Mouse (Mus musculus): ENCODE data around the gene Glb1l3. TPM values are rescaled to one million over a fixed set of nuclear protein-coding genes. Genes with fewer than 3 reads are reported as not detected.
A peak's percentile ranks its signal among the peaks of the same experiment; 100 is the strongest.
"Not testable (repeated sequence)": the region's sequence is repeated elsewhere in the genome, so short reads cannot be mapped to it uniquely, and the experiment has no call there.

Glb1l3 gene
- not detected in 2 replicates for polyA plus RNA-seq (2014; fragmentation: Nextera tagmentation; extraction: Ambion mirVana)

DNA sequence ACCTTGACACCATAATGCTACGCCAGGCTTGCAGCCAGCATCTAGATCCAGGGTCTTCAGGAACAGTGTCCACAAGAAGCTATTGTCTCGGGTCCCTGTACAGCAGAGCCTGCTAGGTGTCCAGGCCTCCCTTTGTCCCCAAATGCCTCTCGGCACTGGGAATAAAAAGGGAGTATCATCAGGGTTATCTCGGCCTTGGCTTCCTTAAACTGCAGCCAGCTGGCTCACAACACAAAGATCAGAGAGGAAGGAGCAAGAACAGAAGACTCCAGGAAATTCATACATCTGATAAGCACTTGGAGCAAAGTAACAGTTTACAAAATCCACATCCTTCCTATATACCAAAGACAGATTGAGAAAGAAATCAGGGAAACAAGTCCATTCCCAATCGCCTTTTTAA lies at the start of gene Glb1l3:
Glb1l3 (minus strand) TSS at position 140 of the 400 bp plus-strand sequence.
- no peak for ATAC-seq (ENCODE audit: insufficient number of reproducible peaks, insufficient read depth, low FRiP score, low read depth)
- no peak within 1 kb of the TSS for H3K4me3 ChIP-seq (ENCODE audit: control insufficient read depth in 1 of 2, insufficient read depth in 1 of 2, low read depth in 1 of 2, low read length in 2 of 2)
- no peak within 1 kb of the TSS for H3K9ac ChIP-seq (ENCODE audit: low read length)
- WGBS: 56% methylated on average over 5 of the region's 5 CpGs
- no peak within 1 kb of the TSS for H3K27ac ChIP-seq (replicated peaks in 1 of 2; ENCODE audit: control insufficient read depth in 1 of 2, insufficient read depth in 1 of 2, low read depth in 2 of 2, low read length in 2 of 2)
- H3K36me3 ChIP-seq (ENCODE audit: control insufficient read depth, insufficient read depth, low read length): no peaks in the 10 kb centered on the region
- no peaks in the 10 kb centered on the region; a peak in 1 of 4 replicates for H3K4me1 ChIP-seq (ENCODE audit: control insufficient read depth in 2 of 2, insufficient read depth in 2 of 2, low read length in 2 of 2)
- no peak within 1 kb of the TSS for H3K4me2 ChIP-seq (ENCODE audit: low read length)
- H3K9me3 ChIP-seq (ENCODE audit: control insufficient read depth, low read length): no peaks in the 10 kb centered on the region
- H3K27me3 ChIP-seq (ENCODE audit: control insufficient read depth, insufficient read depth, low read length): no peaks in the 10 kb centered on the region

DNA sequence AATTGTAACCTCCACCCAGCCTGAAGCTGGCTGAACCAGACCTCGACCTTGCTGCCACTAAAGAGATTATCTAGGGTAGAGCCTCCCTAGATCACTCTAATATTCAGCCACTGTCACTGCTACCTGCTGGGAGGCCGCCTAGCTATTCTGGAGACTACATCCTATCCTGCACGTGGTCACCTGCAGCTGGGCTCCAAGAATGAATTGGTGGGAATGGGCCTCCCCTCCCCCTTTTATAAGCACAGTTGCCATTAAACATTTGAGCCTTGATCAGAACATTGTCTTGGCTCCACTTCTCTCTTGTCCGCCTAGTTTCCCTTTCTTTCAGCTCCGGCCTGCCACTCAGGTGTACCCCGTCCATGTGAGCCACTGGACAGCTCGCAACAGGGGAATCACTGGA lies 9.2 kb upstream of the Glb1l3 start:
- H3K27me3 ChIP-seq (ENCODE audit: control insufficient read depth, insufficient read depth, low read length); H3K27ac ChIP-seq (replicated peaks in 1 of 2; ENCODE audit: control insufficient read depth in 1 of 2, insufficient read depth in 1 of 2, low read depth in 2 of 2, low read length in 2 of 2); H3K4me3 ChIP-seq (ENCODE audit: control insufficient read depth in 1 of 2, insufficient read depth in 1 of 2, low read depth in 1 of 2, low read length in 2 of 2); H3K9ac ChIP-seq (ENCODE audit: low read length); H3K4me2 ChIP-seq (ENCODE audit: low read length); ATAC-seq (ENCODE audit: insufficient number of reproducible peaks, insufficient read depth, low FRiP score, low read depth); H3K4me1 ChIP-seq (ENCODE audit: control insufficient read depth in 2 of 2, insufficient read depth in 2 of 2, low read length in 2 of 2); H3K9me3 ChIP-seq (ENCODE audit: control insufficient read depth, low read length); H3K36me3 ChIP-seq (ENCODE audit: control insufficient read depth, insufficient read depth, low read length): not testable (repeated sequence)
- 74% methylated on average over 7 of the region's 7 CpGs for WGBS

DNA sequence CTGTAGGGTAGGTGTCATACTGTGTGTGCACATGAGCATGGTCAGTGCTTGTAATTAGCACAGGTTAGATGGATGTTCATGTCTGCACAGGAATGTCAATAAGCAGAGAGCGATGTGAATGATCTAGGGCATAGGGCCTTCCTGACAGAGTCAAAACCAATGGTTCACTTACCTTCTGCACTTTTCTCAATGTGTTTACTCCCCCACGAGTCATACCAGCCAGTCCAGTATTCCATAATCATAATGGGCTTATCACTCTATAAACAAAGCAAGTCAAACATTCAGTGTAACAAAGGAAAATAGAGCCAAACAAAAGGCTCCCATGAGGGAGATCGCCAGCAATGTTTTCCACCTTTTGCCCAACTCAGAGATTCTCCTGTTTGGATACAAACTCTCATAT lies 29.6 kb downstream of the Glb1l3 start:
- ATAC-seq (ENCODE audit: insufficient number of reproducible peaks, insufficient read depth, low FRiP score, low read depth): no peak
- no peak overlapping the region for H3K4me3 ChIP-seq (ENCODE audit: control insufficient read depth in 1 of 2, insufficient read depth in 1 of 2, low read depth in 1 of 2, low read length in 2 of 2)
- no peaks in the 10 kb centered on the region for H3K9me3 ChIP-seq (ENCODE audit: control insufficient read depth, low read length)
- no peak overlapping the region for H3K27ac ChIP-seq (replicated peaks in 1 of 2; ENCODE audit: control insufficient read depth in 1 of 2, insufficient read depth in 1 of 2, low read depth in 2 of 2, low read length in 2 of 2)
- no peaks in the 10 kb centered on the region for H3K36me3 ChIP-seq (ENCODE audit: control insufficient read depth, insufficient read depth, low read length)
- no peaks in the 10 kb centered on the region for H3K27me3 ChIP-seq (ENCODE audit: control insufficient read depth, insufficient read depth, low read length)
- no peaks in the 10 kb centered on the region for H3K4me1 ChIP-seq (ENCODE audit: control insufficient read depth in 2 of 2, insufficient read depth in 2 of 2, low read length in 2 of 2)
- H3K4me2 ChIP-seq (ENCODE audit: low read length): no peak overlapping the region
- H3K9ac ChIP-seq (ENCODE audit: low read length): no peak overlapping the region
- 69% methylated on average over 3 of the region's 3 CpGs for WGBS

DNA sequence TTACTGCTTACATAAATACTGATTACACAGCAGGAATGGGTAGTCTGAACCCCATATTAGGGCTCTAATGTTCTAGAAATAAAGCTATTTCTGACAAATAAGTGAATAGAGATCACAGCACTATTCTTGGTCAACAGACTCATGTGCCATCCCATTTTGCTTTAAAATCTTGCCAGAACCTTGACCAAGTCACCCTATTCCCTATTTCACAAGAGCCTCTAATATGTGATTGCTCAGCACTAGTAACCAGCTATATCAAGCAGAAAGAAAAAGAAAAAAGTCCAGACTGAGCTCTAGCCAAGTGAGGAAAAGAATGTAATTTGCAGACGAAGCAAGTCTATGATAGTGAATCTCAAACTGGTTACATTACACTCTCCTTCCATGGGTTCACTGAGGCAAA lies 40.7 kb downstream of the Glb1l3 start:
- no peaks in the 10 kb centered on the region for H3K4me1 ChIP-seq (ENCODE audit: control insufficient read depth in 2 of 2, insufficient read depth in 2 of 2, low read length in 2 of 2)
- no peak overlapping the region for H3K4me2 ChIP-seq (ENCODE audit: low read length)
- no peak overlapping the region for H3K4me3 ChIP-seq (ENCODE audit: control insufficient read depth in 1 of 2, insufficient read depth in 1 of 2, low read depth in 1 of 2, low read length in 2 of 2)
- no peak overlapping the region for H3K27ac ChIP-seq (replicated peaks in 1 of 2; ENCODE audit: control insufficient read depth in 1 of 2, insufficient read depth in 1 of 2, low read depth in 2 of 2, low read length in 2 of 2)
- H3K36me3 ChIP-seq (ENCODE audit: control insufficient read depth, insufficient read depth, low read length): no peaks in the 10 kb centered on the region
- 60% methylated on average over 1 of the region's 1 CpGs for WGBS
- H3K9me3 ChIP-seq (ENCODE audit: control insufficient read depth, low read length): no peaks in the 10 kb centered on the region
- H3K27me3 ChIP-seq (ENCODE audit: control insufficient read depth, insufficient read depth, low read length): no peaks in the 10 kb centered on the region
- ATAC-seq (ENCODE audit: insufficient number of reproducible peaks, insufficient read depth, low FRiP score, low read depth): no peak
- no peak overlapping the region for H3K9ac ChIP-seq (ENCODE audit: low read length)

DNA sequence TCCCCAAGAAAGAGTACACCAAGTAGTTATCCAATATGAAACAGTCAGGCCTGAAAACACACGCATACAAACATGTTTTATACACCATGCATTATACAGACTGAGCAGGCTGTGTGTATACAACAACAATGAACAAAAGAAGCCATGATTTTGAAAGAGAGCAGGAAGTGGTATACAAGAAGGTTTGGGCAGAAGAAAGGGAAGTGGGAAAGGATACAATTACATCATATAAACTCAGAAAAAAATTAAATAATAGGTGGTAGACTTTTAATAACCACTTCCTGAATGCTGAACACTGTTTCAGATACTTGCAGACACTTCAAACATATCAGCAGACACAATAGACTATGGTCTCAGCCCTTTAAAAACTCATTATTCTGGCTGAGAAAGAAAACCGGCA lies 52.0 kb downstream of the Glb1l3 start:
- Histone ChIP-seq H3K9ac (ENCODE audit: low read length) (no peak overlapping the region), H3K4me2 (ENCODE audit: low read length) (no peak overlapping the region), H3K27ac (replicated peaks in 1 of 2; ENCODE audit: control insufficient read depth in 1 of 2, insufficient read depth in 1 of 2, low read depth in 2 of 2, low read length in 2 of 2) (no peak overlapping the region), H3K9me3 (ENCODE audit: control insufficient read depth, low read length) (no peaks in the 10 kb centered on the region), H3K4me1 (ENCODE audit: control insufficient read depth in 2 of 2, insufficient read depth in 2 of 2, low read length in 2 of 2) (peaks cover 4 to 8% of the 10 kb centered on the region in 2 experiments; a peak in 3 of 4 replicates), H3K4me3 (ENCODE audit: control insufficient read depth in 1 of 2, insufficient read depth in 1 of 2, low read depth in 1 of 2, low read length in 2 of 2) (no peak overlapping the region), H3K36me3 (ENCODE audit: control insufficient read depth, insufficient read depth, low read length) (no peaks in the 10 kb centered on the region), H3K27me3 (ENCODE audit: control insufficient read depth, insufficient read depth, low read length) (no peaks in the 10 kb centered on the region)
- 78% methylated on average over 2 of the region's 2 CpGs for WGBS
- ATAC-seq (ENCODE audit: insufficient number of reproducible peaks, insufficient read depth, low FRiP score, low read depth): no peak

DNA sequence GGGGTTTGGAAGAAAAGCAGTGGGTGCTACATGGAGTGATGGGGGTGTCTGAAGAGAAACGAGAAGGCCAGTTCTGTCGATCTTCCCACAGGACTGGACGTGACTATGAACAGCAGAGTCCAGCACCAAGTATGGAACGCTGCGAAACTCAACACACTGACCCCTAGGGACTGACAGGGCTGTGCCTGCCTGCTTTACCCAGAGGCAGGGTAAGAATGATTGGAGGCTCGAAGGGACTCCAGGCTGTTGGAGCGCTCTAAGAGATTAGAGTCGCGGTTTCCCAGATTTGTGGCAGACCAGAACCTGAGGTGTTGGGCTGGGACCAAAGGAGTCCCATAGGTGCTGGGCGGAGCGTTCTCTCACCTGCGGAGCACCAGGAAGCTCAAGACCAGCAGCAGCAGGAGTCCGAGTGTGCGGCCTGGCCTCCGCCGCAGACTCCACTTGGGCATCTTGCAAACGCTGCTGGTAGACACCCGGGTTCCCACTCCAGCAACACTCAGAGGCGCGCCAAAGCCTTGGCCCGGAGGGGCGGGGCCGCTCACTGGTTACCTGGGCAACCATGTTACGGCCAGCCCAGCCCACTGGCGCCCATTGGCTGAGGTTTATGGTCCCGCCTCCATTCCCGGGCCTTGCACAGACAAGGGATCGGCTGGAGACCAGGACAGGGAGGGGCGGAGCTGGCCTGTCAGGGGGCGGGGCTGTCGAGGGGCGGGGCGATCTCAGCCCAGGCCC lies 54.6 kb downstream of the Glb1l3 start, which contains the start of gene Glb1l2:
Glb1l2 (minus strand) TSS at position 534 of the 732 bp plus-strand sequence.
- no peaks in the 10 kb centered on the region for H3K27me3 ChIP-seq (ENCODE audit: control insufficient read depth, insufficient read depth, low read length)
- peak within 1 kb of the TSS; percentile 12 to 58; a peak in 2 of 4 replicates for H3K27ac ChIP-seq (replicated peaks in 1 of 2; ENCODE audit: control insufficient read depth in 1 of 2, insufficient read depth in 1 of 2, low read depth in 2 of 2, low read length in 2 of 2)
- peak within 1 kb of the TSS; percentile 53 for H3K9ac ChIP-seq (ENCODE audit: low read length)
- H3K4me2 ChIP-seq (ENCODE audit: low read length): peak within 1 kb of the TSS; percentile 83
- H3K36me3 ChIP-seq (ENCODE audit: control insufficient read depth, insufficient read depth, low read length): no peaks in the 10 kb centered on the region
- peak; percentile 100 for ATAC-seq (ENCODE audit: insufficient number of reproducible peaks, insufficient read depth, low FRiP score, low read depth)
- H3K4me3 ChIP-seq (ENCODE audit: control insufficient read depth in 1 of 2, insufficient read depth in 1 of 2, low read depth in 1 of 2, low read length in 2 of 2): peak within 1 kb of the TSS; percentile 49 to 55
- no peaks in the 10 kb centered on the region for H3K9me3 ChIP-seq (ENCODE audit: control insufficient read depth, low read length)
- H3K4me1 ChIP-seq (ENCODE audit: control insufficient read depth in 2 of 2, insufficient read depth in 2 of 2, low read length in 2 of 2): peaks cover 4 to 8% of the 10 kb centered on the region in 2 experiments; a peak in 3 of 4 replicates
- WGBS: 1% methylated on average over 33 of the region's 33 CpGs

DNA sequence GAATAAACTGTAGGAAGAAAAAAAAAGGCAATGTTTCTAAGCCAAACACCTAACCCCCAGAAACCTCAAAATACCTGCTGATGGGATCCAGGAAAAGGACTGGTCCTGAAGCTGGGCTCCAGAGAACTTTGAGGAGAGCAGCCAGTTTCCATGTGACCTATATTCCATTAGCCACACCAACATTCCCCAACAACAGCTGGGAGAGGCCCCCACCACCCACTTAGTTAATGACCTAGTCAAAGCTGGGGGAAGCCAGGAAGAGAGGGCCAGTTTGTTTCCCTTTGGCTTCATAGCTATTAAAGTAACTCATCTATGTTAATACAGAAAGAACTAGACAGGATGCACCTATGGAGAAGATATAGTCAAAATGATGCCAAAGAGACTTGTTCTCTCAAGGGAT lies 56.4 kb downstream of the Glb1l3 start:
- H3K9me3 ChIP-seq (ENCODE audit: control insufficient read depth, low read length): no peaks in the 10 kb centered on the region
- no peak overlapping the region for H3K4me3 ChIP-seq (ENCODE audit: control insufficient read depth in 1 of 2, insufficient read depth in 1 of 2, low read depth in 1 of 2, low read length in 2 of 2)
- peaks cover 4 to 8% of the 10 kb centered on the region in 2 experiments; a peak in 3 of 4 replicates for H3K4me1 ChIP-seq (ENCODE audit: control insufficient read depth in 2 of 2, insufficient read depth in 2 of 2, low read length in 2 of 2)
- ATAC-seq (ENCODE audit: insufficient number of reproducible peaks, insufficient read depth, low FRiP score, low read depth): no peak
- H3K27ac ChIP-seq (replicated peaks in 1 of 2; ENCODE audit: control insufficient read depth in 1 of 2, insufficient read depth in 1 of 2, low read depth in 2 of 2, low read length in 2 of 2): no peak overlapping the region
- H3K36me3 ChIP-seq (ENCODE audit: control insufficient read depth, insufficient read depth, low read length): no peaks in the 10 kb centered on the region
- H3K9ac ChIP-seq (ENCODE audit: low read length): no peak overlapping the region
- no peaks in the 10 kb centered on the region for H3K27me3 ChIP-seq (ENCODE audit: control insufficient read depth, insufficient read depth, low read length)
- no peak overlapping the region for H3K4me2 ChIP-seq (ENCODE audit: low read length)

DNA sequence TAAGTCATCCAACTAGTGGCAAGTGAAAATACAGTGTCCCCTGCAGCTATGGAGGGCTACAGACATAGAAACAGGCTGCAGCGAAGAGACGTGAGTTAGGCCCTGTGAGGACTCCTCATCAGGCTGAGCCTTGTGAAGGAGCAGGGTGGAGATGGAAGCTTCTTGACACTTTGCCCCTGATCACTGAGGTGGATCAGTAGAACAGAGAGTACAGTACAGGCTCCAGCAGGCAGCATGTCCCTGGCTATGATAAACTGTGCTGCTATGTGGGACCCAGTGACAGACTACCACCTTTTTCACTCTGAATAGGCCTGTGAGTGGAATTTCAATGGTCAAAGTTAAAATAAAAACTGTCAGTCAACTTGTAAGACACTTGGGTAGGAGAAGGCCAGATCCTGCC lies 60.3 kb downstream of the Glb1l3 start:
- Histone ChIP-seq H3K27me3 (ENCODE audit: control insufficient read depth, insufficient read depth, low read length) (no peaks in the 10 kb centered on the region), H3K27ac (replicated peaks in 1 of 2; ENCODE audit: control insufficient read depth in 1 of 2, insufficient read depth in 1 of 2, low read depth in 2 of 2, low read length in 2 of 2) (no peak overlapping the region), H3K36me3 (ENCODE audit: control insufficient read depth, insufficient read depth, low read length) (no peaks in the 10 kb centered on the region), H3K4me1 (ENCODE audit: control insufficient read depth in 2 of 2, insufficient read depth in 2 of 2, low read length in 2 of 2) (peaks cover 0 to 4% of the 10 kb centered on the region in 2 experiments; a peak in 2 of 4 replicates), H3K4me3 (ENCODE audit: control insufficient read depth in 1 of 2, insufficient read depth in 1 of 2, low read depth in 1 of 2, low read length in 2 of 2) (no peak overlapping the region), H3K4me2 (ENCODE audit: low read length) (no peak overlapping the region), H3K9ac (ENCODE audit: low read length) (no peak overlapping the region), H3K9me3 (ENCODE audit: control insufficient read depth, low read length) (no peaks in the 10 kb centered on the region)
- 90% methylated on average over 2 of the region's 2 CpGs for WGBS
- ATAC-seq (ENCODE audit: insufficient number of reproducible peaks, insufficient read depth, low FRiP score, low read depth): no peak

Data from heart, embryonic 14.5 days (tissue).